Mouse (Mus musculus) forebrain, embryonic 15.5 days (tissue): ENCODE measurements around the gene Znhit6. TPM values are rescaled to one million over a fixed set of nuclear protein-coding genes. Genes with fewer than 3 reads are reported as not detected.

Source experiments
- ATAC-seq: fragments of 200-750 bp; cut with Nextera tagmentation; replicated peaks from 2 replicates; pipeline ENCODE4 v1.8.0; 2017; ENCODE audit warnings: mild to moderate bottlenecking, moderate TSS enrichment, moderate library complexity
- H3K27ac ChIP-seq: fragments of 300-500 bp; sonication (generic); replicated peaks from 2 replicates; pipeline ENCODE4 v1.5.1; 2015; ENCODE audit warnings: mild to moderate bottlenecking, inconsistent platforms
- H3K27me3 ChIP-seq: fragments of 300-500 bp; sonication (generic); 2 replicates; pipeline ENCODE4 v1.6.1; 2015; ENCODE audit warnings: inconsistent platforms
- H3K36me3 ChIP-seq: fragments of 300-500 bp; sonication (generic); 2 replicates; pipeline ENCODE4 v1.6.1; 2015; ENCODE audit warnings: mild to moderate bottlenecking, inconsistent platforms
- H3K4me1 ChIP-seq: fragments of 300-500 bp; sonication (generic); 2 replicates; pipeline ENCODE4 v1.6.1; 2015; ENCODE audit warnings: inconsistent platforms
- H3K4me2 ChIP-seq: fragments of 300-500 bp; sonication (generic); replicated peaks from 2 replicates; pipeline ENCODE4 v1.6.1; 2015; ENCODE audit warnings: mild to moderate bottlenecking, inconsistent platforms
- H3K4me3 ChIP-seq: fragments of 300-500 bp; sonication (generic); 2 replicates; pipeline ENCODE4 v1.5.1; 2015; ENCODE audit warnings: mild to moderate bottlenecking, inconsistent platforms
- H3K9ac ChIP-seq: fragments of 300-500 bp; sonication (generic); replicated peaks from 2 replicates; pipeline ENCODE4 v1.6.1; 2015; ENCODE audit warnings: mild to moderate bottlenecking, inconsistent platforms
- H3K9me3 ChIP-seq: fragments of 300-500 bp; sonication (generic); 2 replicates; pipeline ENCODE4 v1.6.1; 2016; ENCODE audit warnings: inconsistent platforms
- WGBS: fragments of 180-500 bp; shearing (Covaris S2); methylation state at CpG from one replicate; pipeline ENCODE4 v1.1.7; 2015; ENCODE audit warnings: mixed read lengths; 5-methylcytosine and 5-hydroxymethylcytosine counted together
- polyA plus RNA-seq: library from polyadenylated mRNA; unstranded; fragments of >200 nt; fragmentation: Nextera tagmentation; extraction: Ambion mirVana; gene quantifications from 2 replicates; pipeline ENCODE4 v1.2.1, GENCODE M21; 2015

The Znhit6 gene
- polyA plus RNA-seq = 27.8 and 30.6 TPM in 2 replicates

DNA sequence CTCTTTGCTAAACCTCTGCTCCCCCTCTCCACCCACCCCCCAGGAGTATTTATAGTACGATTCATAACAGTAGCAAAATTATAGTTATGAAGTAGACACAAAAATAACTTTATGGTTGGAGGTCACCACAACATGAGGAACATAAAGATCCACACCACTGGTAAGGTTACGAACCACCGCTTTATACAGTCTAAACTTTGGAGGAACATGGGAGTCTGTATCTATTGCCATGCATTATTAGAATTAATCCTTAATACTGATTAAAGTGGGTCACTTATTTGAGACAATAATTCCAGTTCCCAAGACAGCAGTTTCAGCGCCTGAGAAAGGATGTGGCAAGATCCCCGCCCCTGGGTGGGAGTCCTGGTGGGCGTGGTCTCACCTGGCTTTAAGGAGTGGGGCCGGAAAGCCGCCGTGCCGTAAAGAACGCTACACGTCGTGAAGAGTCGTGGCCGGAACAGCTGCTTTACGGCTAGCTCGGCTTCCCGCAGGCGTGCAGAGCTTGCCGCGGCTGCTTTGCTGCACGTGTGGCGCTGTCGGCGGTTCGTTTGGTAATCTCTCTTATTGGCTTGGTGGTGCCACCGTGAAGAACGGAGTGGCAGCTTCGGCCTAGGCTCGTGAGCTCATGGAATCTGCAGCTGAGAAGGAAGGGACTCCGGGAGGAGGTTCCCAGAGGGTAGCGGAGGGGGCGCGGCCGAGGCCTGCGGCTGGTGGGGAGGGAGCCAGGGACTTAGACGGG lies at the start of gene Znhit6:
TSS of gene Znhit6 (plus strand) at position 463 of the 739 bp plus-strand sequence.
- peaks cover 17% of the 10 kb centered on the region for H3K4me1 ChIP-seq
- ATAC-seq = peak; percentile 91
- H3K27me3 ChIP-seq = no peaks in the 10 kb centered on the region
- H3K27ac ChIP-seq = peak within 1 kb of the TSS; percentile 79
- 5% methylated on average over 37 of the region's 37 CpGs for WGBS
- H3K4me2 ChIP-seq = peak within 1 kb of the TSS; percentile 71
- no peaks in the 10 kb centered on the region for H3K9me3 ChIP-seq
- H3K4me3 ChIP-seq = peak within 1 kb of the TSS; percentile 85
- peak within 1 kb of the TSS; percentile 74 for H3K9ac ChIP-seq
- peaks cover 14% of the 10 kb centered on the region for H3K36me3 ChIP-seq

DNA sequence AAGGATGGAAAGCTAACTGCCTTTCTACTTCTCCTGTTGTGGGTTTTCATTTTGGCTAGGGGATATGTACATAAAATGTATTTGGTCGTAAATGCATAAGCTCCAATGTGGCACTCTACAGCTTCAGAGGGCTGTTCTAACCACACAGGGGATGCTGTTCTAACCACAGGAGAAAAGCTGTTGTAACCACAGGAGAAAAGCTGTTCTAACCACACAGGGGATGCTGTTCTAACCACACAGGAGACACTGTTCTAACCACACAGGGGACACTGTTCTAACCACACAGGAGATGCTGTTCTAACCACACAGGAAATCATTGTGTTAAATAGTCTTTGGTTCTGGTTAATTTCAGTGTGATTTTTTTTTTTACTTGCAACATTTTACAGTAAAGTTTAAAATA lies 38.1 kb upstream of the Znhit6 start:
- Histone ChIP-seq H3K36me3 (no peaks in the 10 kb centered on the region), H3K4me2 (no peak overlapping the region), H3K9me3 (no peaks in the 10 kb centered on the region), H3K27ac (no peak overlapping the region), H3K4me1 (no peaks in the 10 kb centered on the region), H3K9ac (no peak overlapping the region), H3K27me3 (no peaks in the 10 kb centered on the region), H3K4me3 (no peak overlapping the region)
- 93% methylated on average over 1 of the region's 1 CpGs for WGBS
- ATAC-seq = no peak

DNA sequence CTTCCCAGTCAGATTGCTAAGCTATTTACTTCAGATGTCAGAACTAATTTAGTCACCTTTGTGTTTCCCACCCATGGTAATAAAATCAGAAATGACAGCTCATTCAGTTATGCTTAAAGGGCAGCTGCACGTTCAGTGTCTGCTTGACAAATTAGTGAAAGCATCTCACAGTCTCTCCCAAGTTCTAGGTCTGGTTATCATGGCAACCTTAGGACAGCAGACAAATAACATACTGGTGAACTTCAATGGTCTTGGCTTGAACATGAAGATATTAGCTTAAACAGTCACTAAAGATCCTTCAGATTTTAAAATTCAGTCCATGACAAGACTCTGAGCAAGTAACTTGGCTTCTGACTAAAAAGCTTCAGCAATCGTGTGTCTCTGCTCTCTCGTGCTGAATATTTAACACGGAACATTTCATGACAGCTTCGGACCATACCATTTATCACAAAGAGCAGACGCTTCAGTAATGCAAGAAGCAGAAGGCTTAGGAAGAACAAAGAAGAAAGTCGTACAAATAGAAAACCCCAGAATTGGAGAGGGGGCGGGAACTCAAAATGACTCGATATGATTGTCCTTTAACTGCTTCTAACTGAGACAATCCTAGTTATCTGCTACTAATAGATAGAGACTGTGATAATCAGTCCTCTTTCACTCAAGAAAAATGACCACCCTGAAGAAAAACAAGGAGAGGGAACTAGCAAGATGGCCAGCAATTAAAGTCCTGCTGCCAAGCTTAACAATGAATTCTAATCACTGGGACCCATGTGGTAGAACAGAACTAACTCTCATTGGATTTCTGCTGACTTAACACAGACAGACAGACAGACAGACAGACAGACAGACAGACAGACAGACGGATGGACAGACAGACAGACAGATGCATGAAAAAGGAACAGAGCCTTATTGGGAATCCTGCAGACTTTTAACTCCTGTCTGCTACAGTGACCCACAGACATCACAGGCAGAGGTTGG lies 27.3 kb upstream of the Znhit6 start:
- H3K36me3 ChIP-seq = no peaks in the 10 kb centered on the region
- H3K9ac ChIP-seq = no peak overlapping the region
- H3K4me1 ChIP-seq = no peaks in the 10 kb centered on the region
- H3K27ac ChIP-seq = no peak overlapping the region
- 82% methylated on average over 10 of the region's 10 CpGs for WGBS
- H3K4me3 ChIP-seq = no peak overlapping the region
- H3K27me3 ChIP-seq = no peaks in the 10 kb centered on the region
- no peak for ATAC-seq
- H3K4me2 ChIP-seq = no peak overlapping the region
- H3K9me3 ChIP-seq = no peaks in the 10 kb centered on the region

DNA sequence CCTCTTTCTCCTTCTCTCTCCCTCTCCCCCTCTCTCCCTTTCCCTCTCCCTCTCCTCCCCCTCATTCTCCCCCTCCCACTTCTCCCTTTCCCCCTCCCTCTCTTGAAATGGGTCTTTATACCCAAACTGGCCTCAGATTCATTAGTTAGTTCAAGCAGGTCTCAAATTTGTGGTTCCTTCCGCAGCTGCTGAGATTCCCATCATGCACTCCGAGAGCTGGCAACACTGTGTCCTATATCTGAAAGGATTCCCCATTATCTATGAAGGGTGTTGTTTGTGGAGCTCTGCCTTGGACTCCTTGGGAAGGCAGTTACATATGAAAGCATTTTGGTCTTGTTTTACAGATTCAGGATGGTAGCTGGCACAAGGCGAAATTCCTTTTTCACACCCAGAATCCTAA lies 25.8 kb upstream of the Znhit6 start:
- WGBS = 61% methylated on average over 3 of the region's 3 CpGs
- Histone ChIP-seq H3K9me3 (no peaks in the 10 kb centered on the region), H3K4me1 (no peaks in the 10 kb centered on the region), H3K4me3 (no peak overlapping the region), H3K36me3 (no peaks in the 10 kb centered on the region), H3K9ac (no peak overlapping the region), H3K27me3 (no peaks in the 10 kb centered on the region), H3K27ac (no peak overlapping the region), H3K4me2 (no peak overlapping the region)
- no peak for ATAC-seq

DNA sequence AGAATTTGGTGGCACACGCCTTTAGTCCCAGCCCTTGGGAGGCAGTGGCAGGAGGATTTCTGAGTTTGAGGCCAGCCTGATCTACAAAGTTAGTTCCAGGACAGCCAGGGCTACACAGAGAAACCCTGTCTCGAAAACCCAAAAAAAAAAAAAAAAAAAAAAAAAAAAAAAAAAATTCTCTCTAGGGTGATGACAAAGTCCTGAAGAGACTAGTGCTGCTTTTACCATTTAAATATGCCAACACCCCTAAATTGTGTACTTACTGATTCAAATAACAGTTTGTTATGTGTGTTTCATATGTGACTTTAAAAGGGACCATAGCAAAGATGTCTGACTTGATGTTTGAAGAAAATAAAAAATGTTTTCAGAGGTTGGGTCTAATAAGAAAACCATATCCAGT lies 21.6 kb upstream of the Znhit6 start:
- Histone ChIP-seq H3K4me3 (no peak overlapping the region), H3K27me3 (no peaks in the 10 kb centered on the region), H3K27ac (no peak overlapping the region), H3K9me3 (no peaks in the 10 kb centered on the region), H3K4me2 (no peak overlapping the region), H3K36me3 (no peaks in the 10 kb centered on the region), H3K9ac (no peak overlapping the region), H3K4me1 (no peaks in the 10 kb centered on the region)
- no peak for ATAC-seq
- WGBS = 84% methylated on average over 2 of the region's 2 CpGs

DNA sequence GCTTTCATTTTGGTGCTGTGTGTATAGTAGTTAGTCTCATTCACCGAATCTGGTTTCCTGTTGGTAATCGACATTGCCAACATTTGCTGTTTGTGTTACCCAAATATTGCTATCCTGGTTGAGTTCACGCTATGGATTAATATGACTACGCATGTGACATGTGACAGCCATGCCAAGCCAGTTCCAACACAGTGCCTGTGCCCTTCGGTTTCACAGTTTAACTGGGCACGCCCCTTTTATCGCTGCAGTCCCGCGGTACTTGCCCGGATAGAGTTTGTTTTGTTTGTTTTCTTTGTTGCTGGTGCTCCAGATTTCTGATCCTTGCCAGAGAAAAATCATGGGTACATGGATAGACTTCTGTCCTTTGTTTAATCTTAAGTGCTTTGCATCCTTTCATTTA lies 19.8 kb upstream of the Znhit6 start:
- Histone ChIP-seq H3K4me2 (no peak overlapping the region), H3K27ac (no peak overlapping the region), H3K36me3 (no peaks in the 10 kb centered on the region), H3K4me3 (no peak overlapping the region), H3K4me1 (no peaks in the 10 kb centered on the region), H3K9ac (no peak overlapping the region), H3K9me3 (no peaks in the 10 kb centered on the region), H3K27me3 (no peaks in the 10 kb centered on the region)
- ATAC-seq = no peak
- 93% methylated on average over 10 of the region's 10 CpGs for WGBS

DNA sequence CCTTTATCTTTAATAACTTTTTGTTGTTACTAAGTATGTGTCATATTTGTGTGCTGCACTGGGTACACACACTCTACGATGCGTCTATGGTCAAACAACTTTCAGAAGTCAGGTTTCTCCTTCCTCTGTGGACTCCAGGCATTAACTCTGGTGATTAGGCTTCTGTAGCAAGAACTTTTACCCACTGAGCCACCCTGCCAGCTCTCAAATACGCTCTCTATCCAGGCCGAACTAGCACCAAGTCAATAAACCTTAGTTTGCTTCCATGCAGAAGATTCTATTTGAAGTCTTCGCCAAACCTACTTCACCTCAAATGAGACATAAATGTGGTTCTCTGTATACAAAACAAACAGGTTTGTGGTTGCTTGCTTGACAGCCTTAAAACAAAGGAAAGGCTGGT lies 16.3 kb upstream of the Znhit6 start:
- WGBS = 98% methylated on average over 5 of the region's 5 CpGs
- Histone ChIP-seq H3K4me1 (no peaks in the 10 kb centered on the region), H3K9me3 (peaks cover 3% of the 10 kb centered on the region; the same call in 1 of the 2 replicates), H3K36me3 (no peaks in the 10 kb centered on the region), H3K4me3 (no peak overlapping the region), H3K9ac (no peak overlapping the region), H3K4me2 (no peak overlapping the region), H3K27me3 (no peaks in the 10 kb centered on the region), H3K27ac (no peak overlapping the region)
- ATAC-seq = no peak

DNA sequence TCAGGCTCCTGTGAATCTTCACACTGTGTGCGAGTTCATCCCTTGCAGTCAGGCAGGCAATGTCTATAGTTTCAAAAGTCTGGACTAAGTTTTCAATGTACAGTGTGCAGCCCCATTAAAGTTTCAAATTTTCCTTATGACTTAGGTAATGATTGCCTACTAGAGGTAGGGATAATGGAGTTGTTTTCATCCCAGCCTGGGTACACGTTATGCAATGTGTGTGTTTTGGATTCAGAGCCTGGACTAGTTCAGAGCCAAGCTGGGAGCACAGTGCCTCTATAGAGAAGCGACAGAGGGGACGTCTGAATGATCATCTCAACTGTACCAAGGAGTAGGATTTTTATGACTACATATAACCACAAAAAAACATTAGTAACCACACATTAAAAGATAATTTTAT lies 15.9 kb upstream of the Znhit6 start:
- Histone ChIP-seq H3K9ac (no peak overlapping the region), H3K27me3 (no peaks in the 10 kb centered on the region), H3K4me3 (no peak overlapping the region), H3K27ac (no peak overlapping the region), H3K9me3 (peaks cover 3% of the 10 kb centered on the region; the same call in 1 of the 2 replicates), H3K4me1 (no peaks in the 10 kb centered on the region), H3K4me2 (no peak overlapping the region), H3K36me3 (no peaks in the 10 kb centered on the region)
- ATAC-seq = no peak
- WGBS = 82% methylated on average over 4 of the region's 4 CpGs

DNA sequence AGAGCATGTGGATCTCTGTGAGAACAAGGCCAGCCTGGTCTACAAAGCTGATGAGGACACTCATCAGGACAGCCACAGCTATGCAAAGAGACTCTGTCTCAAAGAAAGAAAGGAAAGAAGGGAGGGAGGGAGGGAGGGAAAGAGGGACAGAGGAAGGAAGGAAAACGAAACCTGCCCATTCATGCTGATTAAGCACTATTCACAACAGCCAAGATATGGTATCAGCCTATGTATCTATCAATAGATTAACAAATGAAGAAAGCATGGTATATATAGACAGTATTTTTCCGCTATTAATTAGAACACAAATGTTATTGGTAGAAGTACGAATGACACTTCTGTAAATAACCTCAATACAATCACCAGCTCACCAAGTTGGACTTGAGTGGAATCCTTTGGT lies 1.5 kb upstream of the Znhit6 start:
- Histone ChIP-seq H3K4me2 (no peak overlapping the region), H3K36me3 (peaks cover 10% of the 10 kb centered on the region), H3K9me3 (no peaks in the 10 kb centered on the region), H3K9ac (no peak overlapping the region), H3K4me1 (peaks cover 17% of the 10 kb centered on the region), H3K27ac (no peak overlapping the region), H3K27me3 (no peaks in the 10 kb centered on the region), H3K4me3 (no peak overlapping the region)
- WGBS = 88% methylated on average over 3 of the region's 3 CpGs
- no peak for ATAC-seq

DNA sequence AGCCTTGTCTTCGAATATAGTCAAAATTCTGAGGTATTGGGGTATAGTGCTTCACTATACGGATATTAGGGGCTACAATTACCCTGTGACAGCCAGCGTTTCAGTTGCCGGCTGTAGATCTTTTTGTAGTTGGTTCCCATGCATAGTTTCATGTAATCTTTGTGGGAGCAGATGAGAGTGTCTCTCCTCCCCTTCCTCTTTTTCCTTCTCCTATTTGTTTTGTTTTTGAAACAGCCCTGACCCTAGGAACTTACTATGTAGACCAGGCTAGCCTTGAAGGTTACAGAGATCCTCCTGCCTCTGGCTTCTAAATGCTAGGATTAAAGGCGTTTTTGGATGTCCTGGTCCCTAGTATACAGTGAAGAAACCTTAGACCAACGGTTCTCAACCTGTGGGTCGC lies 665 bp upstream of the Znhit6 start:
- Histone ChIP-seq H3K4me1 (peaks cover 17% of the 10 kb centered on the region), H3K9me3 (no peaks in the 10 kb centered on the region), H3K4me2 (no peak overlapping the region), H3K4me3 (peak overlapping the region; percentile 85; the same call in 1 of the 2 replicates), H3K36me3 (peaks cover 13% of the 10 kb centered on the region), H3K9ac (no peak overlapping the region), H3K27me3 (no peaks in the 10 kb centered on the region), H3K27ac (no peak overlapping the region)
- peak; percentile 26; the same call in 1 of the 2 replicates for ATAC-seq
- 87% methylated on average over 7 of the region's 7 CpGs for WGBS

DNA sequence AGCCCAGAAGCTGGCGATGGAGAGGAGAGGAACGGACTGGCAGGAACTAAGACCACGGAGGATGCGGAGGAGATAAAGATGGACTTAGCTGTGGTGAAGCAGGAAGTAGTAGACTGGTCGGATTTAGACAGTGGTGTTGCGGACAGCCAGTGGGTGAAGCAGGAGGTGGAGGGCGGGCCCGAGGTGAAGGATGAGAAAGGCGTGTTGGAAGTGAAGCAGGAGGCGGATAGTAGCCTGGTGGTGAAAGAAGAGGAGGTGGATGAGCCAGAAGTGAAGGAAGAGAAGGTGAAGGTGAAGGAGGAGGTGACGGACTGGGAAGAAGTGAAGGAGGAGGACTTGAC lies 447 bp downstream of the Znhit6 start:
- peak overlapping the region; percentile 79 for H3K27ac ChIP-seq
- H3K4me1 ChIP-seq = peaks cover 17% of the 10 kb centered on the region
- H3K36me3 ChIP-seq = peaks cover 15% of the 10 kb centered on the region
- no peaks in the 10 kb centered on the region for H3K9me3 ChIP-seq
- ATAC-seq = no peak
- H3K9ac ChIP-seq = peak overlapping the region; percentile 74
- H3K4me3 ChIP-seq = peak overlapping the region; percentile 85
- peak overlapping the region; percentile 71 for H3K4me2 ChIP-seq
- no peaks in the 10 kb centered on the region for H3K27me3 ChIP-seq
- 1% methylated on average over 11 of the region's 11 CpGs for WGBS

DNA sequence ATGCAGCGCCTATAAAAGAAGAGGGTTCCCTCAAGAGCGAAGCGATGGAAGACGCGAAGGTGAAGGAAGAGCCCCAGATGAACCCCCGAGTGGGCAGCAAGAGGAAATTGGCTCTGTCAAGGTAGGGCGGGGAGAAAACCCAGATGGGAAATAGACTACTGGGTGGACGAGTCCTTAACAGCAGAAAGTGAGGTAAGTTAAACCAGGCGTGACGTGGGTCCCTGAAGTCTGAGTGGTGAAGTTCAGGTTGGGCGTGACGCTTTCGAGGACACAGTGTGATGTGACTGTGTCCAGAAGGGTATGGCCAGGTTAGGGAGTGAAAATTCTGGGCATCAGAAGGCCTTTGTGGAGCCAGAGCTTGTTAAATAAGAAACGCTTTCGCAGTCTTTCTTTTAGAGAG lies 871 bp downstream of the Znhit6 start:
- Histone ChIP-seq H3K27ac (no peak overlapping the region), H3K27me3 (no peaks in the 10 kb centered on the region), H3K4me2 (peak overlapping the region; percentile 71), H3K4me3 (peak overlapping the region; percentile 85), H3K9me3 (no peaks in the 10 kb centered on the region), H3K9ac (peak overlapping the region; percentile 74), H3K36me3 (peaks cover 15% of the 10 kb centered on the region), H3K4me1 (peaks cover 17% of the 10 kb centered on the region)
- ATAC-seq = no peak
- 33% methylated on average over 15 of the region's 15 CpGs for WGBS
